Mouse (Mus musculus): ENCODE measurements around the gene Tnnc1. TPM values are rescaled to one million over a fixed set of nuclear protein-coding genes. Genes with fewer than 3 reads are reported as not detected.

Gene Tnnc1
- polyA plus RNA-seq, 1 experiment from 2014 or later, result 63.0 TPM

Other genes with a start within 250 kb of the Tnnc1 start
- 54.9 and 59.2 TPM in 2 replicates for gene Glt8d1, start 206.9 kb upstream of the Tnnc1 start, polyA plus RNA-seq (2014; fragmentation: Nextera tagmentation; extraction: Ambion mirVana)
- gene Spcs1, start 206.6 kb upstream of the Tnnc1 start, polyA plus RNA-seq (2014; fragmentation: Nextera tagmentation; extraction: Ambion mirVana), result 260 and 262 TPM in 2 replicates
- gene Pbrm1, start 189.2 kb upstream of the Tnnc1 start, polyA plus RNA-seq (2014; fragmentation: Nextera tagmentation; extraction: Ambion mirVana), result 120 and 122 TPM in 2 replicates
- gene Gnl3, start 189.2 kb upstream of the Tnnc1 start, polyA plus RNA-seq (2014; fragmentation: Nextera tagmentation; extraction: Ambion mirVana), result 101 and 107 TPM in 2 replicates
- 58.9 and 62.5 TPM in 2 replicates for gene Smim4, start 79.4 kb upstream of the Tnnc1 start, polyA plus RNA-seq (2014; fragmentation: Nextera tagmentation; extraction: Ambion mirVana)
- 537 and 588 TPM in 2 replicates for gene Nt5dc2, start 77.3 kb upstream of the Tnnc1 start, polyA plus RNA-seq (2014; fragmentation: Nextera tagmentation; extraction: Ambion mirVana)
- gene Stab1, start 39.7 kb upstream of the Tnnc1 start, polyA plus RNA-seq (2014; fragmentation: Nextera tagmentation; extraction: Ambion mirVana), result 18.7 and 23.8 TPM in 2 replicates
- 322 and 326 TPM in 2 replicates for gene Nisch, start 8.6 kb downstream of the Tnnc1 start, polyA plus RNA-seq (2014; fragmentation: Nextera tagmentation; extraction: Ambion mirVana)
- 0.21 and 0.50 TPM in 2 replicates for gene Sema3g, start 9.5 kb downstream of the Tnnc1 start, polyA plus RNA-seq (2014; fragmentation: Nextera tagmentation; extraction: Ambion mirVana)
- gene Phf7, start 43.0 kb downstream of the Tnnc1 start, polyA plus RNA-seq (2014; fragmentation: Nextera tagmentation; extraction: Ambion mirVana), result 12.7 and 13.1 TPM in 2 replicates
- gene Bap1, start 43.1 kb downstream of the Tnnc1 start, polyA plus RNA-seq (2014; fragmentation: Nextera tagmentation; extraction: Ambion mirVana), result 113 and 125 TPM in 2 replicates
- 5.9 and 7.6 TPM in 2 replicates for gene Dnah1, start 115.6 kb downstream of the Tnnc1 start, polyA plus RNA-seq (2014; fragmentation: Nextera tagmentation; extraction: Ambion mirVana)
- gene Capn7, start 128.3 kb downstream of the Tnnc1 start, polyA plus RNA-seq (2014; fragmentation: Nextera tagmentation; extraction: Ambion mirVana), result 51.0 and 52.0 TPM in 2 replicates
- gene Sh3bp5, start 227.8 kb downstream of the Tnnc1 start, polyA plus RNA-seq (2014; fragmentation: Nextera tagmentation; extraction: Ambion mirVana), result 17.2 and 20.1 TPM in 2 replicates

All from neural tube, embryonic 11.5 days (tissue).